Mouse (Mus musculus) megakaryocyte, embryonic 14.5 days (primary cell): ENCODE measurements around the gene Gm20388. TPM values are rescaled to one million over a fixed set of nuclear protein-coding genes. Genes with fewer than 3 reads are reported as not detected.
"Not testable (repeated sequence)": the region's sequence is repeated elsewhere in the genome, so short reads cannot be mapped to it uniquely, and the experiment has no call there.

ENCODE experiments used
- H3K27me3 ChIP-seq: replicated peaks from 2 replicates; pipeline ENCODE3; 2012; ENCODE audit warnings: inconsistent platforms
- H3K36me3 ChIP-seq: replicated peaks from 2 replicates; pipeline ENCODE3; 2012; ENCODE audit warnings: low read length, inconsistent platforms, mixed read lengths
- H3K4me1 ChIP-seq: 2 replicates; pipeline ENCODE4 v1.6.1; 2012; ENCODE audit warnings: inconsistent platforms
- H3K4me3 ChIP-seq: replicated peaks from 2 replicates; pipeline ENCODE3; 2012; ENCODE audit warnings: moderate library complexity, mild to moderate bottlenecking, inconsistent platforms
- H3K9me3 ChIP-seq: 2 replicates; pipeline ENCODE4 v1.6.1; 2012; ENCODE audit warnings: inconsistent platforms
- FLI1 ChIP-seq: IDR thresholded peaks from 2 replicates; pipeline ENCODE4 v1.6.1; 2012; ENCODE audit warnings: low read length, inconsistent platforms, mixed read lengths
- GATA1 ChIP-seq: IDR thresholded peaks from 3 replicates; pipeline ENCODE4 v1.6.1; 2012; ENCODE audit warnings: mixed read lengths, low read length, inconsistent platforms, borderline replicate concordance
- polyA plus RNA-seq: library from polyadenylated mRNA; stranded (reverse); fragments of >175 nt; gene quantifications from 2 replicates; pipeline ENCODE4 v1.2.3, GENCODE M21; 2012; ENCODE audit warnings: low replicate concordance; ENCODE audit not compliant: insufficient read depth

Gm20388 gene
- polyA plus RNA-seq, 1 experiment: 111 TPM

GRCm38 (mm10) chr8:123017143-123017542 is 3106.5 kb downstream of the Gm20388 start:
- TF ChIP-seq FLI1: no peak
- no peak for TF ChIP-seq GATA1
- Histone ChIP-seq H3K27me3 (no peaks in the 10 kb centered on the region), H3K4me1 (peaks cover 84% of the 10 kb centered on the region), H3K4me3 (peak overlapping the region; percentile 38), H3K9me3 (no peaks in the 10 kb centered on the region), H3K36me3 (peaks cover 45% of the 10 kb centered on the region)

GRCm38 (mm10) chr8:123018484-123019164 is 3108.0 kb downstream of the Gm20388 start:
- H3K36me3 ChIP-seq: peaks cover 41% of the 10 kb centered on the region
- H3K27me3 ChIP-seq: no peaks in the 10 kb centered on the region
- peaks cover 87% of the 10 kb centered on the region for H3K4me1 ChIP-seq
- H3K4me3 ChIP-seq: no peak overlapping the region
- TF ChIP-seq GATA1 (no peak), FLI1 (no peak)
- H3K9me3 ChIP-seq: no peaks in the 10 kb centered on the region

- Histone ChIP-seq H3K36me3 (peaks cover 38% of the 10 kb centered on the region), H3K4me3 (no peak overlapping the region), H3K27me3 (no peaks in the 10 kb centered on the region), H3K4me1 (peaks cover 76% of the 10 kb centered on the region), H3K9me3 (no peaks in the 10 kb centered on the region)
- no peak for TF ChIP-seq GATA1
- TF ChIP-seq FLI1: no peak
Observed at GRCm38 (mm10) chr8:123020084-123020483, 3109.4 kb downstream of the Gm20388 start.

GRCm38 (mm10) chr8:123020859-123021258 is 3110.2 kb downstream of the Gm20388 start:
- Histone ChIP-seq H3K4me3 (no peak overlapping the region), H3K27me3 (no peaks in the 10 kb centered on the region), H3K4me1 (peaks cover 76% of the 10 kb centered on the region), H3K36me3 (peaks cover 34% of the 10 kb centered on the region), H3K9me3 (no peaks in the 10 kb centered on the region)
- TF ChIP-seq FLI1 (no peak), GATA1 (no peak)

GRCm38 (mm10) chr8:123021259-123021658 is 3110.6 kb downstream of the Gm20388 start:
- TF ChIP-seq FLI1: no peak
- TF ChIP-seq GATA1: no peak
- H3K4me3 ChIP-seq: peak overlapping the region; percentile 55
- H3K27me3 ChIP-seq: no peaks in the 10 kb centered on the region
- no peaks in the 10 kb centered on the region for H3K9me3 ChIP-seq
- peaks cover 30% of the 10 kb centered on the region for H3K36me3 ChIP-seq
- H3K4me1 ChIP-seq: peaks cover 76% of the 10 kb centered on the region

- peaks cover 22% of the 10 kb centered on the region for H3K36me3 ChIP-seq
- TF ChIP-seq FLI1 (no peak), GATA1 (no peak)
- H3K9me3 ChIP-seq: no peaks in the 10 kb centered on the region
- no peak overlapping the region for H3K4me3 ChIP-seq
- no peaks in the 10 kb centered on the region for H3K27me3 ChIP-seq
- H3K4me1 ChIP-seq: peaks cover 70% of the 10 kb centered on the region
Observed at GRCm38 (mm10) chr8:123022727-123023126, 3112.1 kb downstream of the Gm20388 start.

GRCm38 (mm10) chr8:123024226-123024625 is 3113.6 kb downstream of the Gm20388 start:
- Histone ChIP-seq H3K36me3 (peaks cover 27% of the 10 kb centered on the region), H3K9me3 (no peaks in the 10 kb centered on the region), H3K4me3 (no peak overlapping the region), H3K4me1 (peaks cover 70% of the 10 kb centered on the region), H3K27me3 (no peaks in the 10 kb centered on the region)
- no peak for TF ChIP-seq GATA1
- no peak for TF ChIP-seq FLI1

- H3K4me1 ChIP-seq: peaks cover 75% of the 10 kb centered on the region
- H3K27me3 ChIP-seq: no peaks in the 10 kb centered on the region
- peaks cover 23% of the 10 kb centered on the region for H3K36me3 ChIP-seq
- H3K9me3 ChIP-seq: no peaks in the 10 kb centered on the region
- TF ChIP-seq GATA1 (no peak), FLI1 (no peak)
- H3K4me3 ChIP-seq: no peak overlapping the region
Observed at GRCm38 (mm10) chr8:123025951-123026351, 3115.3 kb downstream of the Gm20388 start.

- Histone ChIP-seq H3K4me1 (peaks cover 78% of the 10 kb centered on the region), H3K27me3 (no peaks in the 10 kb centered on the region), H3K4me3 (no peak overlapping the region), H3K9me3 (no peaks in the 10 kb centered on the region), H3K36me3 (peaks cover 24% of the 10 kb centered on the region)
- TF ChIP-seq GATA1 (no peak), FLI1 (no peak)
Observed at GRCm38 (mm10) chr8:123027786-123028185, 3117.1 kb downstream of the Gm20388 start.

GRCm38 (mm10) chr8:123030091-123030490 is 3119.4 kb downstream of the Gm20388 start:
- H3K36me3 ChIP-seq: peaks cover 15% of the 10 kb centered on the region
- H3K4me3 ChIP-seq, H3K9me3 ChIP-seq, H3K27me3 ChIP-seq: not testable (repeated sequence)
- peaks cover 94% of the 10 kb centered on the region for H3K4me1 ChIP-seq
